Mouse (Mus musculus) splenic B cell, adult 2 months (primary cell): ENCODE measurements around the gene Ak5.

Source experiments
- DNase-seq: peaks from one replicate; pipeline ENCODE4 v3.0.0-alpha.2; 2011; ENCODE audit warnings: low read depth, low spot score
- H3K27me3 ChIP-seq: 2 replicates; pipeline ENCODE4 v1.6.1; 2012; ENCODE audit warnings: mild to moderate bottlenecking, low read length, moderate library complexity, mixed read lengths; ENCODE audit not compliant: control insufficient read depth, poor library complexity, insufficient read depth, severe bottlenecking
- H3K36me3 ChIP-seq: 2 replicates; pipeline ENCODE4 v1.6.1; 2012; ENCODE audit warnings: mild to moderate bottlenecking, low read length, moderate library complexity, mixed read lengths; ENCODE audit not compliant: control insufficient read depth, poor library complexity, insufficient read depth, severe bottlenecking

Ak5 gene

GRCm38 (mm10) chr3:152563833-152564232, 104.3 kb downstream of the Ak5 start:
- H3K36me3 ChIP-seq, result no peaks in the 10 kb centered on the region
- DNase-seq, result no peak

GRCm38 (mm10) chr3:152561708-152562107, 106.5 kb downstream of the Ak5 start:
- Histone ChIP-seq H3K27me3 (no peaks in the 10 kb centered on the region), H3K36me3 (no peaks in the 10 kb centered on the region)
- no peak for DNase-seq

More at GRCm38 (mm10) chr3:152563833-152564232, 104.3 kb downstream of the Ak5 start:
- no peaks in the 10 kb centered on the region for H3K27me3 ChIP-seq

- no peak for DNase-seq
Measured at GRCm38 (mm10) chr3:152559295-152559694, 108.9 kb downstream of the Ak5 start.

GRCm38 (mm10) chr3:152558106-152558505, 110.1 kb downstream of the Ak5 start:
- H3K27me3 ChIP-seq, result no peaks in the 10 kb centered on the region
- no peaks in the 10 kb centered on the region for H3K36me3 ChIP-seq
- DNase-seq, result no peak

More at GRCm38 (mm10) chr3:152559295-152559694, 108.9 kb downstream of the Ak5 start:
- Histone ChIP-seq H3K27me3 (no peaks in the 10 kb centered on the region), H3K36me3 (no peaks in the 10 kb centered on the region)

GRCm38 (mm10) chr3:152557659-152558058, 110.5 kb downstream of the Ak5 start:
- no peak for DNase-seq
- no peaks in the 10 kb centered on the region for H3K36me3 ChIP-seq

GRCm38 (mm10) chr3:152556919-152557318, 111.2 kb downstream of the Ak5 start:
- no peaks in the 10 kb centered on the region for H3K27me3 ChIP-seq
- H3K36me3 ChIP-seq, result no peaks in the 10 kb centered on the region
- DNase-seq, result no peak

More at GRCm38 (mm10) chr3:152557659-152558058, 110.5 kb downstream of the Ak5 start:
- H3K27me3 ChIP-seq, result no peaks in the 10 kb centered on the region

- H3K27me3 ChIP-seq, result no peaks in the 10 kb centered on the region
- H3K36me3 ChIP-seq, result no peaks in the 10 kb centered on the region
- no peak for DNase-seq
Measured at GRCm38 (mm10) chr3:152556435-152556834, 111.7 kb downstream of the Ak5 start.

- no peaks in the 10 kb centered on the region for H3K27me3 ChIP-seq
- no peaks in the 10 kb centered on the region for H3K36me3 ChIP-seq
- DNase-seq, result no peak
Measured at GRCm38 (mm10) chr3:152555216-152555615, 112.9 kb downstream of the Ak5 start.

GRCm38 (mm10) chr3:152554366-152554765, 113.8 kb downstream of the Ak5 start:
- DNase-seq, result no peak
- no peaks in the 10 kb centered on the region for H3K36me3 ChIP-seq
- no peaks in the 10 kb centered on the region for H3K27me3 ChIP-seq

GRCm38 (mm10) chr3:152552641-152553040, 115.5 kb downstream of the Ak5 start:
- Histone ChIP-seq H3K36me3 (no peaks in the 10 kb centered on the region), H3K27me3 (no peaks in the 10 kb centered on the region)
- DNase-seq, result no peak

- Histone ChIP-seq H3K27me3 (no peaks in the 10 kb centered on the region), H3K36me3 (no peaks in the 10 kb centered on the region)
- no peak for DNase-seq
Measured at GRCm38 (mm10) chr3:152550528-152551115, 117.5 kb downstream of the Ak5 start.

GRCm38 (mm10) chr3:152550031-152550430, 118.1 kb downstream of the Ak5 start:
- H3K36me3 ChIP-seq, result no peaks in the 10 kb centered on the region
- no peaks in the 10 kb centered on the region for H3K27me3 ChIP-seq
- no peak for DNase-seq

- DNase-seq, result no peak
- no peaks in the 10 kb centered on the region for H3K27me3 ChIP-seq
Measured at GRCm38 (mm10) chr3:152544921-152545320, 123.2 kb downstream of the Ak5 start.

GRCm38 (mm10) chr3:152542298-152542697, 125.9 kb downstream of the Ak5 start:
- Histone ChIP-seq H3K36me3 (no peaks in the 10 kb centered on the region), H3K27me3 (no peaks in the 10 kb centered on the region)
- DNase-seq, result no peak

More at GRCm38 (mm10) chr3:152544921-152545320, 123.2 kb downstream of the Ak5 start:
- no peaks in the 10 kb centered on the region for H3K36me3 ChIP-seq

GRCm38 (mm10) chr3:152530344-152530743, 137.8 kb downstream of the Ak5 start:
- DNase-seq, result no peak
- Histone ChIP-seq H3K27me3 (no peaks in the 10 kb centered on the region), H3K36me3 (no peaks in the 10 kb centered on the region)
